Mouse (Mus musculus): ENCODE results near the gene Lyve1.

The Lyve1 gene

GRCm38 (mm10) chr7:110853611-110854010, 9.4 kb downstream of the Lyve1 start:
- no peak for DNase-seq (ENCODE audit: low spot score in 2 of 2)

GRCm38 (mm10) chr7:110851541-110852203, 11.4 kb downstream of the Lyve1 start:
- no peak for DNase-seq (ENCODE audit: low spot score in 2 of 2)

- no peak for DNase-seq (ENCODE audit: low spot score in 2 of 2)
These were observed 14.7 kb downstream of the Lyve1 start for GRCm38 (mm10) chr7:110848371-110848770.

- no peak for DNase-seq (ENCODE audit: low spot score in 2 of 2)
These were observed 15.7 kb downstream of the Lyve1 start for GRCm38 (mm10) chr7:110847321-110847720.

GRCm38 (mm10) chr7:110843916-110844874, 18.8 kb downstream of the Lyve1 start, which contains the start of gene Rnf141:
Rnf141 (minus strand) TSS chr7:110844457.
- peak; percentile 83 to 85 for DNase-seq (ENCODE audit: low spot score in 2 of 2)

GRCm38 (mm10) chr7:110840332-110840731, 22.7 kb downstream of the Lyve1 start:
- DNase-seq (ENCODE audit: low spot score in 2 of 2) = no peak

- DNase-seq (ENCODE audit: low spot score in 2 of 2) = no peak
These were observed 28.5 kb downstream of the Lyve1 start for GRCm38 (mm10) chr7:110834522-110834921.

- DNase-seq (ENCODE audit: low spot score in 2 of 2) = no peak
These were observed 29.0 kb downstream of the Lyve1 start for GRCm38 (mm10) chr7:110834018-110834417.

GRCm38 (mm10) chr7:110833024-110833423, 30.0 kb downstream of the Lyve1 start:
- DNase-seq (ENCODE audit: low spot score in 2 of 2) = no peak

GRCm38 (mm10) chr7:110823995-110824953, 38.8 kb downstream of the Lyve1 start:
- DNase-seq (ENCODE audit: low spot score in 2 of 2) = no peak

GRCm38 (mm10) chr7:110823593-110823992, 39.4 kb downstream of the Lyve1 start:
- no peak for DNase-seq (ENCODE audit: low spot score in 2 of 2)

- DNase-seq (ENCODE audit: low spot score in 2 of 2) = no peak
These were observed 40.0 kb downstream of the Lyve1 start for GRCm38 (mm10) chr7:110823076-110823475.

GRCm38 (mm10) chr7:110822055-110822454, 41.0 kb downstream of the Lyve1 start:
- no peak for DNase-seq (ENCODE audit: low spot score in 2 of 2)

GRCm38 (mm10) chr7:110821653-110822052, 41.4 kb downstream of the Lyve1 start:
- no peak for DNase-seq (ENCODE audit: low spot score in 2 of 2)

- no peak for DNase-seq (ENCODE audit: low spot score in 2 of 2)
These were observed 42.0 kb downstream of the Lyve1 start for GRCm38 (mm10) chr7:110821068-110821467.

GRCm38 (mm10) chr7:110818787-110819350, 44.2 kb downstream of the Lyve1 start:
- DNase-seq (ENCODE audit: low spot score in 2 of 2) = no peak

- no peak for DNase-seq (ENCODE audit: low spot score in 2 of 2)
These were observed 44.8 kb downstream of the Lyve1 start for GRCm38 (mm10) chr7:110818206-110818605.

GRCm38 (mm10) chr7:110816037-110816436, 47.0 kb downstream of the Lyve1 start:
- DNase-seq (ENCODE audit: low spot score in 2 of 2) = peak in 1 of 2 experiments; percentile 52

GRCm38 (mm10) chr7:110813983-110814382, 49.1 kb downstream of the Lyve1 start:
- DNase-seq (ENCODE audit: low spot score in 2 of 2) = no peak

GRCm38 (mm10) chr7:110811529-110811928, 51.5 kb downstream of the Lyve1 start:
- no peak for DNase-seq (ENCODE audit: low spot score in 2 of 2)

- no peak for DNase-seq (ENCODE audit: low spot score in 2 of 2)
These were observed 52.0 kb downstream of the Lyve1 start for GRCm38 (mm10) chr7:110810995-110811394.
